Mouse (Mus musculus) MEL (cell line): ENCODE results near the gene Ddx19b.

Experiments
- CHD1 ChIP-seq: IDR thresholded peaks from 2 replicates; pipeline ENCODE4 v1.6.1; 2012; ENCODE audit warnings: low read depth, mild to moderate bottlenecking, inconsistent platforms, low read length, improper control_type of control experiment
- EP300 ChIP-seq, 2 experiments: IDR thresholded peaks; 2 replicates each; pipeline ENCODE4 v1.6.1; 2011; ENCODE audit warnings: improper control_type of control experiment in 2 of 2, low read length in 2 of 2, low read depth in 1 of 2, mild to moderate bottlenecking in 1 of 2
- ETS1 ChIP-seq: IDR thresholded peaks from 2 replicates; pipeline ENCODE4 v1.6.1; 2012; ENCODE audit warnings: low read depth, mild to moderate bottlenecking, inconsistent platforms, low read length, improper control_type of control experiment, moderate library complexity
- HCFC1 ChIP-seq: IDR thresholded peaks from 2 replicates; pipeline ENCODE4 v1.6.1; 2012; ENCODE audit warnings: low read depth, mild to moderate bottlenecking, inconsistent platforms, low read length, improper control_type of control experiment, moderate library complexity
- MAFK ChIP-seq: IDR thresholded peaks from 2 replicates; pipeline ENCODE4 v1.6.1; 2011; ENCODE audit warnings: low read depth, mild to moderate bottlenecking, low read length, improper control_type of control experiment, borderline replicate concordance
- MEF2A ChIP-seq: IDR thresholded peaks from 2 replicates; pipeline ENCODE4 v1.6.1; 2014; ENCODE audit warnings: low read depth, mild to moderate bottlenecking, inconsistent platforms, low read length, improper control_type of control experiment; ENCODE audit not compliant: poor library complexity, insufficient replicate concordance, severe bottlenecking; ENCODE audit errors: extremely low read depth
- POLR2A ChIP-seq, 2 experiments: IDR thresholded peaks; 2 replicates each; pipeline ENCODE4 v1.6.1; 2011 to 2012; ENCODE audit warnings: low read length in 2 of 2, mild to moderate bottlenecking in 2 of 2, control low read depth in 1 of 2, improper control_type of control experiment in 1 of 2, low read depth in 1 of 2, moderate library complexity in 1 of 2; ENCODE audit not compliant: control insufficient read depth in 1 of 2, insufficient read depth in 1 of 2, poor library complexity in 1 of 2
- RCOR1 ChIP-seq: IDR thresholded peaks from 2 replicates; pipeline ENCODE4 v1.6.1; 2012; ENCODE audit warnings: low read depth, mild to moderate bottlenecking, inconsistent platforms, low read length, improper control_type of control experiment
- TCF12 ChIP-seq: IDR thresholded peaks from 2 replicates; pipeline ENCODE4 v1.6.1; 2014; ENCODE audit warnings: low read depth, mild to moderate bottlenecking, inconsistent platforms, low read length, improper control_type of control experiment, moderate library complexity
- ZMIZ1 ChIP-seq: IDR thresholded peaks from 2 replicates; pipeline ENCODE4 v1.6.1; 2012; ENCODE audit warnings: low read depth, mild to moderate bottlenecking, inconsistent platforms, low read length, improper control_type of control experiment, moderate library complexity

DNA sequence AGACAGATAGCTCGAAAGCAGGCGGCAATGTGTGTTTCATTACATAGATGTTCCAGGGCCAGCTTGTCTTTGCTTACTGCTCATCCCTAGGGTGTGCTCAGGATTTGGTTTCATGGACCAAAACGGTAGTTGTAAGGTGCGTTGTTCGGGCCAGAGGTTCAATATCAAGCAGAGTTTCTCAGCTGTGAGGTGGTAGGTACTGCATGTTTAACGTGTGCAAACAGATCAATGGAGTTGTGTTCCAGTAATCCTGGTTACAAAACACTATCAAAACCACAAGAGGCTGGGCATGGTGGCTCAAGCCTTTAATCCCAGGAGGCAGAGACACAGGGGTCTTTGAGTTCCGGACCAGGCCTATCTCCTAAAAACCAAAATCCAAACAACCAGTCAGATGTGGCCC lies 17.6 kb upstream of the Ddx19b start:
- no peak for TF ChIP-seq HCFC1
- no peak for TF ChIP-seq MAFK
- no peak; a peak in 1 of 4 replicates for TF ChIP-seq POLR2A (IDR thresholded peaks at IDR 0.05; ENCODE audit: control insufficient read depth in 1 of 2, insufficient read depth in 1 of 2, low read depth in 1 of 2, low read length in 2 of 2, poor library complexity in 1 of 2)
- no peak for TF ChIP-seq CHD1
- no peak for TF ChIP-seq ETS1
- no peak for TF ChIP-seq MEF2A
- TF ChIP-seq RCOR1 = no peak
- TF ChIP-seq ZMIZ1 = no peak
- no peak for TF ChIP-seq EP300 (IDR thresholded peaks at IDR 0.05; ENCODE audit: low read depth in 1 of 2, low read length in 2 of 2)
- TF ChIP-seq TCF12 = no peak
